Mouse (Mus musculus): ENCODE results near the gene Vash2.
"Not testable (repeated sequence)": the region's sequence is repeated elsewhere in the genome, so short reads cannot be mapped to it uniquely, and the experiment has no call there.

The Vash2 gene

DNA sequence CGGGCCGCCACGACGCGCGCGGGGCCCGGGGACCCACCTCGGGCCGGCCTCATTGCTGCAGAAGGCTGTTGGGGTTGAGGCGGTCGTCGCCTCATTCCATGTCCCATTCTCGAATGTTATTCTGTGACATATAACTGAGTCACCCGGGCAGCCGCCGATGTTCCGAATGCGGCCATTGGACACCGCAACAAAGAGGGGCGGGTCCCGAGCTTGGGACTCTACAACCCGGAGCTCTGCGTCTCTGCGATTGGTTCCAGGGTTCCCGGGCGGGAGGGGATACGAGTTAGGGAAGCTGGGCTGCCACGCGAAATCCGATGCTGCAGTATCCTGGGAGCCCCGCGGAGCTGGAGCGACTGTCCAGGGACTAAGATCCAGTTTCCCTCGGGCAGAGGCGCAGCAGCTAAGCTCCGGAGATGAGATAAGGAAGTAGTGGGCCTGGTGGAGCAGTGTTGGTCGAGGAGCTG lies at the start of gene Vash2:
Gene Vash2, minus strand, starts transcription at position 197 of the 464 bp plus-strand sequence.
- DNase-seq (ENCODE audit: low spot score in 2 of 2), result peak in 1 of 2 experiments; percentile 39

DNA sequence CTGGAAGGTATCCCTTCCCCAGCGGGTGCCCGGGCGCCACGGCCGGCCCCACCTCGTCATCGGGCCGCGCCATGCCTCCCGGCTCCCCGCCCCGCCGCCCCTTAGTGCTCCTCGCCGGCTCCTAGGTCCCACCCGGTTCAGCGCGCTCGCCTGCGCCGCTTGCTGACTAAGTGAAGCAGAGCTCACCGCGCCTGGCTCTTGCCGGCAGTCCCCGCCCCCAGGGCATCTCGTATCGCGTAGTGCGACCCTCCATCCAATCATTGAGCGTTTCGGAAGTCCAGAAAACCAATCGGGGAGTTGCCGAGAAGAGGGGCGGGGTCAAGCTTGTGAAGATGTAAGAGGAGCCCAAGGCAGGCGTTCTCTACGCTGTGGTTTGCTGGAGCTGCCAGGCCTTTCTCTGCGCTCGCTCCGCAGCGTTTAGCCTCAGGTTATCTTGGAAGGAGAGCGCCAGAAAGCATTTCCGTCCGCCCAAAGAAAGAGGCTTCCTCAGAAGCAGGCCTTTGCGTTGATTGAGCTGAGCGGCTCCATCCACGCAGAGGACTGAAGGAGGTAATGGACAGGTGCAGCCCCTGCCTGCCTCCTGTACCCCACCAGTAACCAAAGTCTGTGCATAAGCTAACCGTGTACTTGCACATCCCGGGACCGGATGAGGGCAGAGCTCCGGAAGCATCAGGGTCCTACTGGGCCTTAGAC lies 47.1 kb upstream of the Vash2 start, which contains the start of gene Flvcr1:
Gene Flvcr1, minus strand, starts transcription at position 138 of the 693 bp plus-strand sequence.
- DNase-seq (ENCODE audit: low spot score in 2 of 2), result peak; percentile 98

GRCm38 (mm10) chr1:191025016-191026012 lies 46.2 kb upstream of the Vash2 start:
- DNase-seq (ENCODE audit: low spot score in 2 of 2), result peak in 1 of 2 experiments; percentile 74

- DNase-seq (ENCODE audit: low spot score in 2 of 2), result not testable (repeated sequence)
These were observed 44.7 kb upstream of the Vash2 start for GRCm38 (mm10) chr1:191023806-191024205.

GRCm38 (mm10) chr1:191023140-191023539 lies 44.0 kb upstream of the Vash2 start:
- no peak for DNase-seq (ENCODE audit: low spot score in 2 of 2)

DNA sequence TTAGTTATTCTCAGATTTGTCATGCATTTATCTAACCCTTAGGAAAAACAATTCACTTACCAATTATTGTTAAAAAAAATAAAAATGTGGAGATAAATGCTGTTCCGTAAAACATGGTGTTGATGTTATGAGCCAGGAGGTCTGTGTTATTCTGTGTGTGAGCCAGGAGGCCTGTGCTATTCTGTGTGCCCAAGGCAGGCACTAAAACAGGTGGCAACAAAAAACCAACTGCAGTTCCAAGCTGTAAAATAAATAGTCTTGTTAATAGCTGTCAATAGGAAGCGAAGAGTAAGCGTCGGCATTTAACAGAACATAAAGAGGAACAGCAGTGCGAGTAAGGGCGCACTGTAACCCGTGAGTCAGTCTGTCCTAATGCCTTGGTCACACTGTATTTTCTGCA lies 41.9 kb upstream of the Vash2 start:
- no peak for DNase-seq (ENCODE audit: low spot score in 2 of 2)

DNA sequence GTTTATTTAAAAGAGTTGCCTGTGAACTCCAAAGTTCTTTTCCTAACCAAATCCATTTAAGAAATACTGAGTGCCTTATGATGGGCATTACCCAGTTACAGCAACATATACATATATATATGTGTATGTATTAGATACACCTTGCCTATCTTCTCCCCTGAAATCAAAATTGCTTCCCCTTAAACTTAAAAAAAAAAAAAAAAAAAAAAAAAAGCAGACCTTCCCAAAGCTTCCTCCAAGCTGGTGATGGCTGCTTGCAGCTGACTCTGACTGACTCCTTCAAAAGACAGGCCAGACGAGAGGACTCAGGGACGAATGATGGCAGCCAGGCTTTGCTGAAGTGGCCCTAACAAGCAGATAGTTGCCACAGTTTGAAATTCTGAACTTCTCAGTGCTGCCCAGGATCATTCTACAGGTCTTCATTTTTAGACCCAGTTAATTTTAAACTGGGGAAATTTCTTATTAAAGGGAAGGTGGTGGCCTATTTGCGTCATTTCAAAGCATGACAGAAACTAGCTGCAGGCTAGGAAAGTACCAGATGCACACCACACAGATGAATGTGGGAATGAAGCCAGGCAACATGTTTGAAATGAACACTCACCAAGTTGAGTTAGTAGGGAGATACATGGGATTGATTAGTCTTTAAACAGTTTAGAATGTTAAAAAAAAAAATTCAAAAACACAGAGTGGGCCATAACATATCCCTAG lies 41.3 kb upstream of the Vash2 start:
- no peak for DNase-seq (ENCODE audit: low spot score in 2 of 2)

DNA sequence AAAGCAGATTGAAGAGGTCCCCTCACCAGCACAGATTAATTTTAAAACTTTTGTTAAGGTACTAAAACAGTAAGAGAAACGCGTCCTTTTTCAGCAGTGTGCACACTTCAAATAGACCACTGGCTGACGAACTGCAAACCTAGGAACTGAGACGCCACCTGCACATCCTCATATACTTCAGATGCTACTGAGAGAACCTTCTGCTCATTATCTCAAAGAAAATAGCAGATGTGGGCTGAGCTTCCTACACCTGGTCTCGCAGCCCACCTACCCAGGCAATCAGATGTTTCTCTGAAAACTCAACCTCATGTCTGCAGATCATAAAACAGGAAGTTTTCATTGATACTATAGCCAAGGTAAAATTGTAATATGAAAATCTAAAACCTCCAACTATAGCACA lies 40.7 kb upstream of the Vash2 start:
- DNase-seq (ENCODE audit: low spot score in 2 of 2), result no peak

GRCm38 (mm10) chr1:191014271-191014670 lies 35.2 kb upstream of the Vash2 start:
- DNase-seq (ENCODE audit: low spot score in 2 of 2), result no peak

DNA sequence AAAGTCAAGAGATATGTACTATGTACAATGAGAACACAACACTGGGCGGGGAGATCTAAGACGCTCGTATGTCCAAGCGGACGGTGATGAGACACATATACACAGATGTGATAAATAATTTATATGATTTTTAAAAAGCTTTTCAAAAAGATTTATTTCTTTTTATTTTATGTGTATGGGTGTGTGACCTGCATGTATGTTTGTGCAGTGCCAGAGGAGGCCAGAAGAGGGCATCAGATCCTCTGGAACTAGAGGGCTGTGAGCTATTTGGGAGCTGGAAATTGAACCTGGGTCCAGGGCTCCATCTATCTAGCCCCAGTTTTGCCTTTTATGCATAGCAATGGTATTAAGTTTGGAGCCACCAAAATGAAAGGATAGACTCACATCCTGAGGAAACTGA lies 29.6 kb upstream of the Vash2 start:
- DNase-seq (ENCODE audit: low spot score in 2 of 2), result peak in 1 of 2 experiments; percentile 54

DNA sequence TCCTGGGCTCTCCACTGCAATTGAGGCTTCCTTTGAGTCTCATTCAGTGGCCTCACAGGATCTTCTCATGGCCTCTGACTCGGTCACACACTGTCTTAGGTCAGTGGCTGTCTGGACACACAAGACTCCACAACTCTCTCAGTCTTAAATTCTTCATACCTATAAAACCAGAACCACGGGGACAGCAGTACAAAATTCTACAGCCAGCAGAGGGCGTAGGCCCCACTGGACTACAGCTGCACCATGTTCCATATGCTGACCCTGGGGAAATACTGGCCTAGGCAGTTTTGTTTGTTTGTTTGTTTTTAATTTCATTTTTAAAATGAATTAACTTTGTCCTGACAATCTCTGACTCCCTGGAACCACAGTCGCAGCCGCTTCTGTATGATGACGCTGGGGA lies 23.1 kb upstream of the Vash2 start:
- DNase-seq (ENCODE audit: low spot score in 2 of 2), result peak in 1 of 2 experiments; percentile 53

- peak in 1 of 2 experiments; percentile 44 for DNase-seq (ENCODE audit: low spot score in 2 of 2)
These were observed 21.6 kb upstream of the Vash2 start for GRCm38 (mm10) chr1:191000686-191001085.

DNA sequence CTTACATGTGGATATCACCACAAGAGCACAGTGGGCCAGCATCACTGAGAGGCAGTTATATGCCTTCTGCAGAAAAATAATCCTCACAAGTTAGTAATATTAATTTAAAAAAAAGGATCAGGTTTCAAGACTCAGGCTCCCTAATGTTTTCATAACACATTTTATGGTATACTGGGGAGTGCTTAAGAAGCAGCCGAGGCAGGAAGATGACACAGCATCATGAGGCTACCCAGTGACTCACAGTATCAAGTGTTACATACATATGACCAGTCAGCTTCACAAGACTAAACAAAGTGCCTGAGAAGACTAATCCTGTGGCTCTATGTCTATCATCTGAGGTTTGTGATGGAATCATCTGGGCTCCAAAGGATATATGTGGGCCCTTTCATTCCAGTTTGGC lies 18.9 kb upstream of the Vash2 start:
- no peak for DNase-seq (ENCODE audit: low spot score in 2 of 2)

DNA sequence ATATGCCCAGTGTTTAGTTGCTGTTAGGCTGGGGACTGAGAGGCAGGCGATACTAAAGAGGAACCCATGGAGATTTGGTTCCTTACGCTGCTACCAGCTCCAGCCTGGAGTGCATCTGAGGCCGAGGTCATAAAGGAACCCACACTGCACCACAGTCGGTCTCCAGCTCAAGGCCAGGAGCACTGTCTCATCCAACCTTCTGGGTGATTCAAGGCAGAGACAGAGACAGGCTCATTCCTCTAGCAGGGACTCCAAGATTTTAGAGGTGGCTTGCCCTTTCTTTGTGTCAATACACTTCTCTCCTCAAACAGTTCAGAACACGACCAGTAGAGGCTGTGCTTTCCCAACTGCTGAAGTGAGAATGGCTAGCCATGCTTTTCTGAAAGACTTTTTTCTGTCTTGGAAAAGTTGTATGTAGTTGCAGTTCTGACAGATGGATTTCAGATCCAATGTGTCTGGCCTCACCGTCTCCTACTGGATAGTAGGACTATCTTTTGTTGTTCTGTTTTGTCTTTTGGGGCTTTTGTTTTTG lies 17.3 kb upstream of the Vash2 start:
- no peak for DNase-seq (ENCODE audit: low spot score in 2 of 2)

GRCm38 (mm10) chr1:190995548-190995947 lies 16.5 kb upstream of the Vash2 start:
- peak in 1 of 2 experiments; percentile 19 for DNase-seq (ENCODE audit: low spot score in 2 of 2)

DNA sequence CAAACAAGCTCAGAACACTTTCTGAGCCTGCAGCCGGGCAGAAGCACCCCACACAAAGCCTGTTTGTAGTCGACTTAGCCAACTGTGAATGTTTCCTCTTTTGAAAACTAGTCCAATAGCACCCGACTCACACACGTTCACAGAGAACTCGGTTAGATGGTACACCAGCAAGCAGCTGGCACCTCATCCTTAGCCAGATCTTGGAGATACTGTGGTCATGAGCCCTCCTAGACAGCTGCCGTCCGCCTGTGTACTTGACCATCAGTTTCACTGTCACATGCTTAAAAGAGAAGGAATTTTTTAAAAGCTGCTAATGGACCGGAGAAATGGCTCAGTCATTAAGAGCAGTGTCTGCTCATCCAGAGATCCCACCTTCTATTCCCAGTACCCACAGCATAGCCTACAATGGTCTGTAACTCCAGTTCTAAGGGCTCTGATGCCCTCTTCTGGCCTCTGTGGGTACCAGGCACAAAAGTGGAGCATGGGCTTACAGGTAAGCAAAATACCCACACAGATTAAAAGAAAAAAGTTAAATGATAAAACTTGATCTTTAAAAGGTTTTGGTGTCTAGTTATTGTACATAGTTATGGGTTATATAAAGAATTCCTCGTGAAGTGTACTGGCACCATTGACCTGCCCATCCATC lies 10.5 kb upstream of the Vash2 start:
- DNase-seq (ENCODE audit: low spot score in 2 of 2), result no peak

DNA sequence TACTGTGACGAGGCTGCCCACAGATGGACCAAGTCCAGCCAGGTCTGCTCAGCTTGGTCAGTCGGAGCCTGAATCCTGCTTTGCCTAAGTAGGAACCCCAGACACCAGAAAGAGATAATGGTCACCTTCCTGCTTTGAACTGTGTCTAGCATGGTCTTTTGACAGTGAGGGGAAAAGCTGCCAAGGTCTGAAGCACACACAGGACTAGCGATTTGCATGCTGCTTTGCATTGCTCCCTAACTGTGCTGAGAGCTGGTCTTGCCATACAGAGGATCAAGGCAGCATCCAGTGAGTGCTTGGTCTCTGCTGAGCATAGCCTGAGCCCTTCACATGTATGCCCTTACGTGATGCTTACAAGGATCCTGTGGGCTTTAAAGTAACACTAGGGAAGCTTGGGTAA lies 2.3 kb upstream of the Vash2 start:
- no peak for DNase-seq (ENCODE audit: low spot score in 2 of 2)

DNA sequence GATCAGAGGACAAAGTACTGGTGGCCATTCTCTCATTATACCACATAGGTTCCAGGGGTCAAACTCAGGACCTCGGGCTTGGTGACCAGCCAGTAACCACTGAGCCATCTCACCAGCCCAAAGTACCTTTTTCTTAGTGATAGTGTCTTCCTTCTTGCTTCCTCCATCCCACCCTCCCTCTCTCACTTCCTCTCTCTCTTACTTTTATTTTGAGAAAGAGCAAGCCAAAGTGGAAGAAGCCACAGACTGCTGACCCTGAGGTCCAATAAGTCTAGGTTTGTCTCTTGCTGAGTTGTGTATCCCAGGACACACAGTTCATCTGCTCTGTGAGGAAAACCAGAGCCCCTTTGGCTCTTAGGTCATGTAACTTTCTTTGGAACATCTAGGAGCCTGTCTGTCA lies 1.4 kb upstream of the Vash2 start:
- no peak for DNase-seq (ENCODE audit: low spot score in 2 of 2)

DNA sequence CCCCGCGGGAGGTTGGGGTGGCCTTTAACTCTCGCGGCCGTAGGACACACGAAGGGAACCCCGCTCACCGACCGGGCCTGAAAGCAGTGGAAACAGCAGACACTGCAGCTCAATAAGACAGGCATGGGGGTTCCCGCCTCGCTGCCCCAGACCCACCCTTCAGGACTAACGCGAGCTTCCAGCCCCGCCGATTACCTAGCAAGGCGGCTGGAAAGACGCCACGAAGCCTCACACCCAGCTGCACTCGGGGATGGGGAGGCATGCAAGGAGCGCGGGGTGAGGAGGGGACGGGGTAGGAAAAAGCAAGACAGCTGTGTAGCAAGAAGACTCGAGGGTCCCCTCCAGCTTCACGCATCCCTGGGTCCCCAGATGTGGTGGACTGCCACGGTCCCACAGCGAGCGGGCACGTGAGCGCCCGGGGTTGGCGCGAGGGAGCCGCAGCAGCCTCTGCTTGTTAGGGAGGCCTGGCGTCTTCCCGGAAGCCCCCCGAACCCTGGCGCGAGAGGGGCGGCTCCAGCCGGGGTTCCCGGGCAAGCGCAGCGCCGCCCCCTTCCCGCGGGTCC lies 504 bp downstream of the Vash2 start:
- no peak for DNase-seq (ENCODE audit: low spot score in 2 of 2)

DNA sequence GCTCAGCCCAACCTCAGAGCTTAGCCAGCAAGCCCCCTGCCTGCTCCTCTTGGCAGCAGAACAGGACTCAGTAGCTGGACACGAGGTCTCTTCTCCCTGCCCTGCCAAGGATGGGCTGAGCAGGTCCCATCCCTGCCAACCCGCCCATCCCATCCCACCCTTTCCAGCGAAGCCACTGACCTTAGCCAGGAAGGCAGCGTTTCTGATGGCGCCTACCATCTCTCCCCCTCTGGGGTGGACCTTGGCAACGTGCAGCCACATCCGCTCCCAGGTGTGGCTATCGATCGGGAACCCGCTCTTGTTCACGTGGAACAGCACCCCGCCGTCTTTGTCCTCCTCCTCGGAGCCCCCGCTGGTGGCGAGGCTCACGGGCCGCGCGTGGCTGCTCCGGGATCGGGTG lies 1.1 kb downstream of the Vash2 start:
- DNase-seq (ENCODE audit: low spot score in 2 of 2), result no peak

All from spleen, postnatal 4 days (tissue).